Mouse (Mus musculus) heart, embryonic 12.5 days (tissue): ENCODE measurements at regions not wholly inside any gene's neighbourhood (a gene's known extent, or its start where the extent isn't known, plus 50 kb on each side); places are given as distances from the start of the nearest gene placed in this dataset.

Experiments used
- ATAC-seq: fragments of 200-750 bp; cut with Nextera tagmentation; 2 replicates; pipeline ENCODE4 v1.8.0; 2017; ENCODE audit warnings: moderate TSS enrichment, moderate library complexity; ENCODE audit not compliant: insufficient number of reproducible peaks, low FRiP score
- H3K27ac ChIP-seq: fragments of 300-500 bp; sonication (generic); 2 replicates; pipeline ENCODE4 v1.5.1; 2016; ENCODE audit warnings: mild to moderate bottlenecking, moderate library complexity; ENCODE audit not compliant: poor library complexity, severe bottlenecking
- H3K27me3 ChIP-seq: fragments of 300-500 bp; sonication (generic); replicated peaks from 2 replicates; pipeline ENCODE4 v1.6.1; 2016; ENCODE audit warnings: mild to moderate bottlenecking, moderate library complexity
- H3K36me3 ChIP-seq: fragments of 300-500 bp; sonication (generic); 2 replicates; pipeline ENCODE4 v1.6.1; 2016; ENCODE audit warnings: mild to moderate bottlenecking, moderate library complexity
- H3K4me1 ChIP-seq: fragments of 300-500 bp; sonication (generic); replicated peaks from 2 replicates; pipeline ENCODE4 v1.6.1; 2016; ENCODE audit warnings: mild to moderate bottlenecking
- H3K4me2 ChIP-seq: fragments of 300-500 bp; sonication (generic); 2 replicates; pipeline ENCODE4 v1.6.1; 2016; ENCODE audit warnings: mild to moderate bottlenecking, moderate library complexity
- H3K4me3 ChIP-seq: fragments of 300-500 bp; sonication (generic); 2 replicates; pipeline ENCODE4 v1.5.1; 2016; ENCODE audit warnings: mild to moderate bottlenecking
- H3K9ac ChIP-seq: fragments of 300-500 bp; sonication (generic); 2 replicates; pipeline ENCODE4 v1.6.1; 2016; ENCODE audit warnings: mild to moderate bottlenecking, moderate library complexity
- H3K9me3 ChIP-seq: fragments of 300-500 bp; sonication (generic); replicated peaks from 2 replicates; pipeline ENCODE4 v1.6.1; 2016; ENCODE audit warnings: mild to moderate bottlenecking, moderate library complexity
- WGBS: fragments of 180-500 bp; shearing (Covaris S2); methylation state at CpG from one replicate; pipeline ENCODE4 v1.1.7; 2016; 5-methylcytosine and 5-hydroxymethylcytosine counted together

DNA sequence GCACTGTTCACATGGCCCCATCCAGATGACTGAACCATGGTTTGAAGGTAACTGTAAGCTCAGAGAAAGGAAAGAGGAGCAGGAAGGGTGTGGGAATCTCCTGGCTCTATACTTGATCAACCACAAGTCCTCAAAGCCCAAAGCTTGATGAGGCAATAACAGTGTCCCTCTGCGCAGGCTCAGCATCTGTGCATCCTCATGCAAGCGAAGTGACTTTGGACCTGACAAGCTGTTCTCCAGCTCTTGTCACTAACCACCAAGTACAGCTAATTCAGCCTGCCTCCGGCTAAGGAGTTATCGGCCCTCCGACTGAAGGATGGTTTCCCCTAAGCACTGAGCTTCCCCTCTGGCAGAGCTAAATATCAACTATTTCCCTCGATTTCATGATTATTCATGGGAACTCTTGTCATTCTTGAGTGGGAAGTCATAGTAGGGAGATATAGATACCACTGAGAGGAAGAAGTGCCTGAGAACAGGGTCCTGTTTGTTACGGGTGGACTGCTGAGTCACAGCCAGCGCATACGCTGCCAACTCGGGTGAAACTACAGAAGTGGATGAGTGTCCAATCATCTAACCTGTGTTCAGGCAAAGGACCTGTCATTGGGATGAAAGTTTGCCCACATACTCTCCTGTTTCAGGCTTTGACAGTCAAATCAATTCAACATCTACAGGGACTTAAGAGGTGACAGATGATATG, 106.6 kb upstream of the Id2 start:
- WGBS = 71% methylated on average over 10 of the region's 10 CpGs
- H3K4me2 ChIP-seq = no peak overlapping the region
- no peaks in the 10 kb centered on the region for H3K36me3 ChIP-seq
- H3K4me1 ChIP-seq = 0 out of 2 replicates have a peak, but pooled peaks cover 3% of the 10 kb centered on the region
- no peak overlapping the region for H3K9ac ChIP-seq
- ATAC-seq = no peak
- H3K4me3 ChIP-seq = no peak overlapping the region
- H3K27ac ChIP-seq = no peak overlapping the region
- H3K9me3 ChIP-seq = peaks cover 4% of the 10 kb centered on the region; the same call in 1 of the 2 replicates
- no peaks in the 10 kb centered on the region for H3K27me3 ChIP-seq

DNA sequence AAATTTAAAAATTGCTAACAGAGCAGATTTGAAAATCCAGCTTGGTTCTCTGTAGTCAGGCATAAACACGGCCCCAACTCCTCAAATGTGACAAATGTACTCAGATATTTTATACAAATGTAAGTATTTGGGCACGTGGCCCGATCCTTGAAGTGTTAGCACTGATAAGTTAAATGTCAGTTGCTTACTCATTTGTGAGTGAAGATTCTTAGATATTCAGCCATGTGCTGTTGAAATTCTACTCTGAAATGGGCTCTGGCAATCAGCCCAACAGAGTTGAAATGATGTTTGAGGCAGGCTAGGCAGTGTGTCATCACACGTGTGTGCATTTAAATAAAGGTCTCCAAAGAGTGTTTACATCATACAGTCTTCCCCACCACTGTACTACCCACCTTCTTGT, 103.2 kb upstream of the Id2 start:
- ATAC-seq = no peak
- Histone ChIP-seq H3K9me3 (peaks cover 4% of the 10 kb centered on the region; the same call in 1 of the 2 replicates), H3K4me2 (no peak overlapping the region), H3K4me1 (peaks cover 14% of the 10 kb centered on the region), H3K36me3 (no peaks in the 10 kb centered on the region), H3K27me3 (no peaks in the 10 kb centered on the region), H3K27ac (no peak overlapping the region), H3K9ac (no peak overlapping the region), H3K4me3 (no peak overlapping the region)
- WGBS = 57% methylated on average over 4 of the region's 4 CpGs

DNA sequence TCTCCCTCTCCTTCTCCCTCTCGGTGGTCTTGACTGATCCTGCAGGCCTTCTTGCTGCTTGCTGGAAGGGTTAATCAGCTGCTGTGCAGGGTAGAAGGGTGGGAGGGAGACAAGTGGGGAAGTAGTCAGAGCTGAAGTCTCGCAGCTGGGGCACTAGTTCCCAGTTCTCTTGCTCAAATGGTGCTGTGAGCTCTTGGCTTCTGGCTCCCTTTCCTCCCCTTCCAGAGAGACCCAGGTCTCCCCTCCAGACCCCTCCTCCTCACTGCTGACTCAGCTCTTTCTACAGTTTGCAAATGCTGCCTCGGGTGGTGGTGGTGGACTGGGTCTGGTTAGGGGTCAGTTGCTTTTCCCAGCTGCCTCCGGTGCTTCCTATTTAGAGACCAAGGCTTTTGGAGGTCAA, 100.8 kb upstream of the Id2 start:
- H3K4me3 ChIP-seq = no peak overlapping the region
- H3K4me1 ChIP-seq = peaks cover 11% of the 10 kb centered on the region
- no peaks in the 10 kb centered on the region for H3K27me3 ChIP-seq
- H3K4me2 ChIP-seq = no peak overlapping the region
- H3K9ac ChIP-seq = no peak overlapping the region
- H3K27ac ChIP-seq = no peak overlapping the region
- H3K36me3 ChIP-seq = no peaks in the 10 kb centered on the region
- no peak for ATAC-seq
- WGBS = 25% methylated on average over 3 of the region's 4 CpGs
- H3K9me3 ChIP-seq = peaks cover 4% of the 10 kb centered on the region; the same call in 1 of the 2 replicates

DNA sequence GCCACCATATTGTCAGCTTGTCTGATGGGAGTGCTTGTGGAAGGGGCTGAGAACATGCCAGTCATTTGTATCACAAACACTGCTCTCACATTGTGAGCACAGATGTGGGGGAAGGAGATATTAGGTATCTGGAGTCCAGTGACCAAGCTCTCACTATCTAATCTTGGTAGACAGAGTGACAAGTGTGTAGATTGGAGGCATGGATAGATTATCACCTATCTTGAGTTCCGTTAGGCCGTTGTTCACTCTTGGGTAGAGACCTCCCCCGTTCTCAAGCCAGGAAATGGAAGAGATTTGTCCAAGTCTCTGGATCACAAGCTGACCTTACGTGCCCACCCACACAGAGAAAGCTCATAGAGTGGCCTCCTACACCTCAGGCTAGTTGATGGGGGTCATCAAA, 99.1 kb upstream of the Id2 start:
- H3K27me3 ChIP-seq = no peaks in the 10 kb centered on the region
- peaks cover 11% of the 10 kb centered on the region for H3K4me1 ChIP-seq
- H3K9ac ChIP-seq = no peak overlapping the region
- H3K27ac ChIP-seq = no peak overlapping the region
- 41% methylated on average over 4 of the region's 4 CpGs for WGBS
- H3K9me3 ChIP-seq = no peaks in the 10 kb centered on the region
- H3K36me3 ChIP-seq = no peaks in the 10 kb centered on the region
- ATAC-seq = no peak
- no peak overlapping the region for H3K4me3 ChIP-seq
- no peak overlapping the region for H3K4me2 ChIP-seq

DNA sequence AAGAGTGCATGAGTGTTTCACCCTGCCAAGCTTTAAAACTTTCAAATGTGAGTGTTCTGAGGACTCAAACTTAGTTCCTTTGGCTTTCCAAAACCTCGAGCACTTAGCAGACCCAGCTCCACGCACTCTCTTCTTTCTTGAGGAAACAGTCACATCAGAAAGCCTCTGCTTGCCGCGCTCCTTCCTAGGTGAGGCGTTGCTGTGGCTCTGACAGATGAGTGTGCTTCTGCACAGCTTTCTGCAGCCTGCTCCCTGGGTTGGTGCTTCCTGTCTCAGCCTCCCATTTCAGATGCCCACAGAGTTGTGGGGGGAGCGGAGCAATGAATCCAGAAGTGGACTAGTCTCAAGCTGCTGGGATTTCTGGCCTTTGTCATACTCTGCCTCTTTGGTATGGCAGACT, 95.3 kb upstream of the Id2 start:
- no peak for ATAC-seq
- no peaks in the 10 kb centered on the region for H3K9me3 ChIP-seq
- H3K9ac ChIP-seq = no peak overlapping the region
- H3K4me1 ChIP-seq = peaks cover 33% of the 10 kb centered on the region
- no peak overlapping the region for H3K27ac ChIP-seq
- no peaks in the 10 kb centered on the region for H3K36me3 ChIP-seq
- no peak overlapping the region for H3K4me3 ChIP-seq
- H3K27me3 ChIP-seq = no peaks in the 10 kb centered on the region
- 79% methylated on average over 6 of the region's 6 CpGs for WGBS
- no peak overlapping the region for H3K4me2 ChIP-seq

DNA sequence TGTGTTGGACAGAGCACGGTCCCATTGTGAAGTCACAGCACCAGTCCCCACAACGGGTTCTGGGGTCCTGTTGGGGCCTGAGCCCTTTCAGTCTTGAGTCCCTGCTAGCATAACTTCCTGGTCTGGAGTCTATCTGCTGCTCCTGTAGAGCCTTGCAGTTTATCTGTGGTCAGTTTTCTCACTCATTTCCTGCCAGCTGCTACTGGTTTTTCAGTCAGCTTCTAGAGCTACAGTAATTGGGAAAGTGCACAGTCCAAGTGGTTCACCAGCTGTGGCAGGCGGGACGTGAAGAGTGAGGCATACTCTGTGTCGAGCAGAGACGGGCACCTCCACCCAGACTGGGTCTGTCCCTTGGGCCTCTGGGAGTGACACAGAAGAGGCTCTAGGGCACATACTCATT, 93.4 kb upstream of the Id2 start:
- Histone ChIP-seq H3K36me3 (no peaks in the 10 kb centered on the region), H3K27ac (peak overlapping the region; percentile 45), H3K9me3 (no peaks in the 10 kb centered on the region), H3K27me3 (no peaks in the 10 kb centered on the region), H3K4me3 (no peak overlapping the region), H3K9ac (no peak overlapping the region), H3K4me1 (peaks cover 29% of the 10 kb centered on the region), H3K4me2 (no peak overlapping the region)
- WGBS = 42% methylated on average over 6 of the region's 6 CpGs
- peak; percentile 38; the same call in 1 of the 2 replicates for ATAC-seq

DNA sequence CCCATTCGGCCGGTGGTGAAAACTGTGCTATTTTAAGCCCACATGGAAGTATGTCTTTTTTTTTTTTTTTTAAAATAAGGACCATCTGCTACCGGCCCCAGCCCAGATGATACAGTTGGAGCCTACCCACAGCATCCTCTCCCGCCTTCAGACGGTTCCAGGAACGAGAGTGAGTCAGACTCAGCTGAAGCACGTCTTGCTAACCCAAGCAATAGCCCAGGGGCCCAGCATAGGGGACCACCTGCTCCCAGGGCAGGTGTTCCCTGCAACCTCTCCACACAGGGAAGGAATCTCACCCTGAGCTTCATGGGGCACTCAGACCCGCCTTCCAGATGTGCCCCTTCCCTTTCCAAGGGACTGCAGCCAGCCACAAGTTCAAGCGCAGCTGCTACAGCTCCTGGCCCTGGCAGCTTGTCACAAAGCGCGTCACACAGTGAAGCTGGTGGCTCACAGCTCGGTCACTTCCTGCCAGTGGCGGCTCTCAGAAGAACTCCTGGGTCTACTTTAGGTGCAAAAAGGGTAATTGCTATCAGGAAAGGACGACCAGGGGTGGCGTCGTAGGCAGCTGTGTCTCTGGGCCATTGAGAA, 92.3 kb upstream of the Id2 start:
- no peaks in the 10 kb centered on the region for H3K36me3 ChIP-seq
- H3K4me2 ChIP-seq = no peak overlapping the region
- H3K4me3 ChIP-seq = no peak overlapping the region
- WGBS = 50% methylated on average over 16 of the region's 16 CpGs
- no peaks in the 10 kb centered on the region; the same call in 1 of the 2 replicates for H3K9me3 ChIP-seq
- ATAC-seq = no peak
- no peak overlapping the region for H3K27ac ChIP-seq
- peaks cover 29% of the 10 kb centered on the region for H3K4me1 ChIP-seq
- H3K27me3 ChIP-seq = no peaks in the 10 kb centered on the region
- peak overlapping the region; percentile 42; the same call in 1 of the 2 replicates for H3K9ac ChIP-seq

DNA sequence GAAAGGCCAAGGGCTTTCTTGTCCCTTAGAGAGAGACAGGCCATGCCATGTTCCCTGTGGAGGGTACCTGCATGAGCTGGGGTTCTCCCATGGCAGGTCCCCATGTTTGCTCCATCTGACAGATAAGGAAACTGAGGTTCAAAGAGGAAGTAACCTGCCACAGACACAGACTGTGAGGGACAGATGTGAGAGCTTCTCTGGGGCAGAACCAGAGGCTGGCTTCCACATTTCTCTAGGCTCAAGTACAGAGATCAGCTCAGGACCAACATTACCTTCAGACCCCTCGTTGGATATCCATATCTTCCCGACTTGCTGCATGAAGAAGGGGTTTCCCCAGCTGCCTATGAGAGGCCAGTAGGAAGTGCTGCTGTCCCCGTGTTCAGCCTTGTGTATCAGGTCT, 91.6 kb upstream of the Id2 start:
- H3K4me1 ChIP-seq = peaks cover 29% of the 10 kb centered on the region
- H3K27ac ChIP-seq = no peak overlapping the region
- H3K4me2 ChIP-seq = no peak overlapping the region
- H3K27me3 ChIP-seq = no peaks in the 10 kb centered on the region
- H3K36me3 ChIP-seq = no peaks in the 10 kb centered on the region
- WGBS = 43% methylated on average over 3 of the region's 3 CpGs
- H3K9me3 ChIP-seq = no peaks in the 10 kb centered on the region; the same call in 1 of the 2 replicates
- no peak overlapping the region for H3K9ac ChIP-seq
- H3K4me3 ChIP-seq = no peak overlapping the region
- no peak for ATAC-seq

DNA sequence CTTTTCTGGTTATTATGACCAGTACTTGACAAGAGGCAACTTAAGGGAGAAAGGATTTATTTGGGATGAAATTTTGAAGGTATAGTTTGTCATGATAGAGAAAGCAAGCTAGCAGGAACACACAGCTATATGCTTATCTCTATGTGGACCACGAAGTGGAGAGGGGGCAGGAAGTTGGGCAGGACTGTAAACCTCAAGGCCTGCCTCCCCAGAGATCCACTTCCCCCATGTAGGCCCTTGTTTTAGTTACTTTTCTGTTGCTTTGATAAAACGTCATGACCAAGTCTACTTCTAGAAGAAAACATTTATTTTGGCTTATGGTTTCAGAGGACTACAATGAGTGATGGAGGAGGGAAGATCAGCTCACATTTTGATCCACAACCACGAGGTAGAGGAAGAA, 90.3 kb upstream of the Id2 start:
- no peaks in the 10 kb centered on the region; the same call in 1 of the 2 replicates for H3K9me3 ChIP-seq
- H3K4me3 ChIP-seq = no peak overlapping the region
- H3K27ac ChIP-seq = no peak overlapping the region
- no peaks in the 10 kb centered on the region for H3K36me3 ChIP-seq
- peaks cover 32% of the 10 kb centered on the region for H3K4me1 ChIP-seq
- H3K27me3 ChIP-seq = no peaks in the 10 kb centered on the region
- no peak overlapping the region for H3K9ac ChIP-seq
- no peak overlapping the region for H3K4me2 ChIP-seq
- no peak for ATAC-seq
- 61% methylated on average over 3 of the region's 3 CpGs for WGBS

DNA sequence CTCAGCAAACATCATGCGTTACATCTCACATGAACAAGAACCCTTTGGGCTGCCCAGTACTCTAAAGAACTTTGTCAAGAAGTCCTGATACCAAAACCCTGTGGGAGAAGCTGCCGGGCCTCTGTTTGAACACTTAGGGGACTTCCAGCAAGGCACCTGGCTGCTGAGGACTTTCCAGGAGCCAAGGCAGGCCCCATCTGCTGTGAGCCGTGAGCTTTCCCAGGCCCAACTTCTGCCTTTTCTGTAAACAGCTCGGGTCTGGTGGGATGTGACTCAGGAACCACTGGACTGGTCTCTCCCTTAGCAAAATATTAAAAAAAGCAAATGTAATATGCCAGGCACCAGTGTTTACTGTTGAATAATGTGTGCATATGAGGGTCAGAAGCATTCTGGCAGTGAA, 85.7 kb upstream of the Id2 start:
- Histone ChIP-seq H3K4me2 (no peak overlapping the region), H3K9me3 (peaks cover 4% of the 10 kb centered on the region; the same call in 1 of the 2 replicates), H3K9ac (no peak overlapping the region), H3K4me3 (no peak overlapping the region), H3K27me3 (no peaks in the 10 kb centered on the region), H3K4me1 (0 out of 2 replicates have a peak, but pooled peaks cover 3% of the 10 kb centered on the region), H3K27ac (no peak overlapping the region), H3K36me3 (no peaks in the 10 kb centered on the region)
- 75% methylated on average over 4 of the region's 4 CpGs for WGBS
- no peak for ATAC-seq

DNA sequence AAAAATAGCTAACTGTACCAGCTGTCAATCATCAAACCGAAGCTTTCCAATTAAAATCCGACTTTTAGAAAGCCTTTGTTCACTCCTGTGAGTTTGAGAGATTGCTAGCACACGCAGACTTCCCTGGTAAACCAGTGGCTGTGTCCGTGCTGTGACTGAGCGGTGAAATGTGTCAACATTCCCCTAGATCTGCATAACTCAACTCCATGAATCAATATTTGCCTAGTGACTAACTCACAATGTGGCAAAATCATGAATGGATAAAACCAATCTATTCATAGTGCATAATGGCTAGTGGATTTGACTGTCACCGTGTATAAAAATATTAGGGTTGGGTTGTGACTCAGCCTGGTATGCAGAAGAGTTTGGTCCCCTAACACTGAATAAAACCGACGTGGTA, 84.4 kb upstream of the Id2 start:
- H3K9me3 ChIP-seq = peaks cover 4% of the 10 kb centered on the region; the same call in 1 of the 2 replicates
- H3K27ac ChIP-seq = no peak overlapping the region
- H3K36me3 ChIP-seq = no peaks in the 10 kb centered on the region
- no peaks in the 10 kb centered on the region for H3K27me3 ChIP-seq
- no peak overlapping the region for H3K9ac ChIP-seq
- H3K4me3 ChIP-seq = no peak overlapping the region
- H3K4me2 ChIP-seq = no peak overlapping the region
- no peak for ATAC-seq
- 0 out of 2 replicates have a peak, but pooled peaks cover 3% of the 10 kb centered on the region for H3K4me1 ChIP-seq
- 86% methylated on average over 8 of the region's 8 CpGs for WGBS
